Mouse (Mus musculus) hindbrain, postnatal 0 days (tissue): ENCODE measurements at regions not wholly inside any gene's neighbourhood (a gene's known extent, or its start where the extent isn't known, plus 50 kb on each side); places are given as distances from the start of the nearest gene placed in this dataset.
A peak's percentile ranks its signal among the peaks of the same experiment; 100 is the strongest.

Experiments used
- ATAC-seq: fragments of 200-750 bp; cut with Nextera tagmentation; 2 replicates; pipeline ENCODE4 v1.8.0; 2017; ENCODE audit warnings: mild to moderate bottlenecking, moderate TSS enrichment, moderate library complexity
- DNase-seq: peaks from one replicate; pipeline ENCODE4 v3.0.0-alpha.2; 2015; ENCODE audit warnings: low spot score
- H3K27ac ChIP-seq: fragments of 300-500 bp; sonication (generic); 2 replicates; pipeline ENCODE4 v1.5.1; 2014; ENCODE audit warnings: mild to moderate bottlenecking
- H3K27me3 ChIP-seq: fragments of 300-500 bp; sonication (generic); 2 replicates; pipeline ENCODE4 v1.6.1; 2014; ENCODE audit warnings: low read length, mixed read lengths; ENCODE audit not compliant: insufficient read depth
- H3K36me3 ChIP-seq: fragments of 300-500 bp; sonication (generic); 2 replicates; pipeline ENCODE4 v1.6.1; 2014; ENCODE audit warnings: low read length, mixed read lengths; ENCODE audit not compliant: insufficient read depth
- H3K4me1 ChIP-seq: fragments of 300-500 bp; sonication (generic); 2 replicates; pipeline ENCODE4 v1.6.1; 2014; ENCODE audit warnings: antibody characterized with exemption, low read length, mixed read lengths; ENCODE audit not compliant: insufficient read depth
- H3K4me2 ChIP-seq: fragments of 300-500 bp; sonication (generic); 2 replicates; pipeline ENCODE4 v1.6.1; 2014; ENCODE audit warnings: low read depth, mild to moderate bottlenecking, low read length, moderate library complexity, mixed read lengths
- H3K4me3 ChIP-seq: fragments of 300-500 bp; sonication (generic); 2 replicates; pipeline ENCODE4 v1.5.1; 2014; ENCODE audit warnings: low read length
- H3K9ac ChIP-seq: fragments of 300-500 bp; sonication (generic); replicated peaks from 2 replicates; pipeline ENCODE4 v1.6.1; 2014; ENCODE audit warnings: mild to moderate bottlenecking, low read length, moderate library complexity, mixed read lengths
- H3K9me3 ChIP-seq: fragments of 300-500 bp; sonication (generic); 2 replicates; pipeline ENCODE4 v1.6.1; 2016; ENCODE audit warnings: low read length, mixed read lengths
- CTCF ChIP-seq: IDR thresholded peaks from 2 replicates; pipeline ENCODE4 v1.5.1; 2016; ENCODE audit warnings: antibody characterized with exemption, control low read depth, low read depth
- WGBS: fragments of 180-500 bp; shearing (Covaris S2); extraction: QIAGEN DNeasy Blood & Tissue Kit; methylation state at CpG from one replicate; pipeline ENCODE4 v1.1.7; 2014; 5-methylcytosine and 5-hydroxymethylcytosine counted together

DNA sequence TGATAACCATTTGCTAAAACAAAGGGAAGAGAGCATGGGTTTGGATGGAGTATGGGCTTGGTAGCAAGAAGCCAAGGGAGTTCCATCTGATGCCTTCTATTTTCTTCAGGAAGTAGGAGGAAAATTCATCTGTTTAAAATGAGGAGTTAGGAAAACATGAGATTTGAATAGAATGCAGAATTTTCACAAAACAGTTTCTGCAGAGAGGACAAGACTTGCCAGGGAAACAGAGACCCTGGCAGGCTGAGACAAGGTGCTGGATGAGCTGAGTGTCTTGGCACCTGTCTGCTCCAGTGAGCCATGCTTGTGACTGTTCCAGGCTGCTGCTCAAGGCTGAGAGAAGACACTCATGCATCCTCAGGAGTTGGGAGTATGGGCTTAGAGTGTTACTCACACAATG lies 122.0 kb upstream of the Ppp1r12a start:
- Histone ChIP-seq H3K27me3 (no peaks in the 10 kb centered on the region), H3K9ac (no peak overlapping the region), H3K27ac (no peak overlapping the region), H3K4me2 (no peak overlapping the region), H3K4me3 (no peak overlapping the region), H3K36me3 (no peaks in the 10 kb centered on the region), H3K4me1 (no peaks in the 10 kb centered on the region), H3K9me3 (no peaks in the 10 kb centered on the region)
- TF ChIP-seq CTCF, result no peak
- ATAC-seq, result no peak
- no peak for DNase-seq

DNA sequence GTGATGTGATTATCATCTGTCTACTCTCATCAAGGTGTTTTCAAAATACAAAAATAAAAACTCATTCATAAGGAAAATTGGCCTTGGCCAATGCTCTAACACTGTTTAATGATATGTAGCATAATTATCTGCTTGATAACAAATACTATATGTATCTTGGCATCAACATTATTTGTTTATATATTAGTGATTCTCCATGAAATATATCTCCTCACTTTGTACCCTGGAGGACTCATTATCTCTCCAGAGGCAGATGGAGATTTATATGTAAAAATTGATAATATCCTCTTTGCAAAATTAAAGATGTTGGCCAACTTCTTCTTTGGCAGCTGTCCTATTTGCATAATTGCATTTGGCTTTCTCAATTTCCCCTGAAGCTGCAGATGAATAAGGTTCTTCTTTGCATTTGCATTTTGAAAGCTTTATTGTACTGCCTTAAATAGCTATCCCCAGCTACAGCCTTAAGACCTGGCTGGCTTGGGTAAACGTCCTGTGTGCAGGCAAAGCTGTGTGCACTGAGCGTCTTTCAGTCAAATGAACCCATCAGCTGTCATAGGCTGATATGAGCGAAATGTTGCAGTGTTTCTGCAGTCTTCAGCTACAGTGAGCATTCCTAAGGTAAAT lies 124.7 kb upstream of the Otogl start:
- H3K4me3 ChIP-seq, result no peak overlapping the region
- H3K4me2 ChIP-seq, result no peak overlapping the region
- DNase-seq, result peak; percentile 32
- H3K9me3 ChIP-seq, result no peaks in the 10 kb centered on the region
- H3K4me1 ChIP-seq, result no peaks in the 10 kb centered on the region
- no peak for TF ChIP-seq CTCF
- no peaks in the 10 kb centered on the region for H3K27me3 ChIP-seq
- H3K27ac ChIP-seq, result no peak overlapping the region
- ATAC-seq, result peak; percentile 64; the same call in 1 of the 2 replicates
- WGBS, result 26% methylated on average over 3 of the region's 3 CpGs
- no peaks in the 10 kb centered on the region for H3K36me3 ChIP-seq
- H3K9ac ChIP-seq, result no peak overlapping the region

DNA sequence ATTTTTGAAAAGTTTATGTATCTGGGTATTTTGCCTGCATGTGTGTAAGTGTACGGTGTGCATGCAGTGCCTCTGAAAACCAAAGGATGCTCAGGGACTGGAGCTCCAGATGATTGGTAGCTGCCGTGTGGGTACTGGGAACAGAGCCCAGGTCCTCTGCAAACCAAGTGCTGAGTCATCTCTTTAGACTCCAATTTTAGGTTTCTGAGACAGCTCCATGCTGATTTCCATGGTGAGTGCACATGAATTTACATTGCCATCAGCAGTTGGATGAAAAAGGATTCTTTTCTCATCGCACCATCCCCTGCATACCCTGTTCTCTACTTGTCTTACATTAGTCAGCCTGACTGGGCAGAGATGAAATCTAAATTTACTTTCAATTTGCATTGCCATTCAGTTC lies 122.1 kb upstream of the Otogl start:
- Histone ChIP-seq H3K9me3 (no peaks in the 10 kb centered on the region), H3K27ac (no peak overlapping the region), H3K4me3 (no peak overlapping the region), H3K36me3 (no peaks in the 10 kb centered on the region), H3K9ac (no peak overlapping the region), H3K4me1 (no peaks in the 10 kb centered on the region), H3K27me3 (no peaks in the 10 kb centered on the region), H3K4me2 (no peak overlapping the region)
- ATAC-seq, result no peak
- DNase-seq, result no peak
- no peak for TF ChIP-seq CTCF
- WGBS, result 73% methylated on average over 3 of the region's 3 CpGs

- no peaks in the 10 kb centered on the region for H3K27me3 ChIP-seq
- H3K4me3 ChIP-seq, result no peak overlapping the region
- ATAC-seq (no peak), DNase-seq (no peak)
- no peak overlapping the region for H3K27ac ChIP-seq
- no peak overlapping the region for H3K4me2 ChIP-seq
- H3K4me1 ChIP-seq, result no peaks in the 10 kb centered on the region
- no peaks in the 10 kb centered on the region for H3K36me3 ChIP-seq
- TF ChIP-seq CTCF, result no peak
- no peak overlapping the region for H3K9ac ChIP-seq
- whole genome bisulfite sequencing, result 90% methylated on average over 1 of the region's 1 CpGs
- no peaks in the 10 kb centered on the region for H3K9me3 ChIP-seq
Observed at GRCm38 (mm10) chr10:108033317-108033795, 121.4 kb upstream of the Otogl start.

DNA sequence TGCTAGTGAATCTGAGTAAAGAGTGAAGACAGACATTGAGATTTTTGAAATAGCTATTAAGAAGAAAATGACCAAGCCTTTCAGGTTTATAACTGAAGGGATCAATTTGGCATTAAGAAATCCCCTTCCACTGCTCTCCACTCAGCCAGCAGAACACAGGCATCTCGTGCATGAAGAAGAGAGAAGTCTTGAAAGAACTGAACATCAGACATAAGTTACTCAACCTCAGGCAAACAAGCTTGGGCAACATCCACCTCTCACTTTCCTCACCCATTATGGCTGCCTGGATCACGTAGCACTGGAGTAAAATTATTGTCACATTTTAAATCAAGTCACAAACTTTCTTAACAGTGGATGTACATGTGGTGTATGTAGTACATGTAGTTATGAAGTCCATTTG lies 115.6 kb upstream of the Otogl start:
- H3K36me3 ChIP-seq, result no peaks in the 10 kb centered on the region
- H3K27ac ChIP-seq, result no peak overlapping the region
- no peaks in the 10 kb centered on the region for H3K4me1 ChIP-seq
- H3K4me2 ChIP-seq, result no peak overlapping the region
- H3K9ac ChIP-seq, result no peak overlapping the region
- H3K27me3 ChIP-seq, result no peaks in the 10 kb centered on the region
- H3K9me3 ChIP-seq, result no peaks in the 10 kb centered on the region
- WGBS, result 78% methylated on average over 2 of the region's 2 CpGs
- no peak for TF ChIP-seq CTCF
- ATAC-seq (no peak), DNase-seq (no peak)
- no peak overlapping the region for H3K4me3 ChIP-seq

DNA sequence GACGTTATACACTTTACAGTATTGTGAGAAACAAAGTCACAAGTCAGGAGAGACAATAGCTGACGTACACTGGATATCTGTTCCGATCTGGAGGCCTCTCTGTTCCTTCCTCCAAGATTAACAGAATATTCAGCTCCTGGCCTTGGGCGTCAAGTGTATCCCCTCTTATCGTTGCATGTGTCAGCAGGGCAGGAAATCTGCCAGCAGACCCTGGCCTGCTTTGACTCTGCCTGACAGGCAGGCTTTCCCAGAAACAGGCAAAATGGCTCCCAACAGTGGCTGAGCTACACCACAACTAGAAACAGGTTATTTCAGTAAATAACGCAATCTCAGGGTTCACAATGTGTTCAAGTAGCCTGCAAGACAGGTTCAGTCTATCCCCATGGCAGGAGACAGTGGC lies 112.3 kb upstream of the Otogl start:
- Histone ChIP-seq H3K9me3 (no peaks in the 10 kb centered on the region), H3K4me3 (no peak overlapping the region), H3K4me2 (no peak overlapping the region), H3K9ac (no peak overlapping the region), H3K4me1 (no peaks in the 10 kb centered on the region), H3K36me3 (no peaks in the 10 kb centered on the region), H3K27ac (no peak overlapping the region), H3K27me3 (no peaks in the 10 kb centered on the region)
- no peak for DNase-seq
- WGBS, result 89% methylated on average over 6 of the region's 6 CpGs
- TF ChIP-seq CTCF, result no peak
- ATAC-seq, result no peak

DNA sequence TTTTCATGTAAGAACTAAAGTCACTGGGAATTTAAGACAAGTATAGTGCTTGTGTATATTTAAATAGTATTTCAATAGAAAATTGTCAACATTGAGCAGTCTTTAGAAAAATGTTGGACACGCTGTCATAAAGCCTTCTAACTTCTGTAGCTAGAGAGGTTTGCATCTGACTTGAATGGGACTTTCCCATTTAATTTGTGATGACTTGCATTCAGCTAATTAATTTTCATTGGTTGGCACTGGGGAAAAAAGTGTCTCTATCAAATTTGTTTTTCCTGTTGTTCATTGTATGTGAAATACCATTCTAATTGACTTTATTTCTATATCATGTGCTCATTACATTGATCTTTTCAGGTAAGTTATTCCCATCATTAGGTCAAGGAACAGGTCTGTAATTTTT lies 104.6 kb upstream of the Otogl start:
- H3K36me3 ChIP-seq, result no peaks in the 10 kb centered on the region
- WGBS, result 96% methylated on average over 1 of the region's 1 CpGs
- no peak for ATAC-seq
- H3K4me2 ChIP-seq, result no peak overlapping the region
- DNase-seq, result no peak
- H3K9me3 ChIP-seq, result no peaks in the 10 kb centered on the region
- H3K27me3 ChIP-seq, result no peaks in the 10 kb centered on the region
- no peaks in the 10 kb centered on the region for H3K4me1 ChIP-seq
- H3K4me3 ChIP-seq, result no peak overlapping the region
- TF ChIP-seq CTCF, result no peak
- H3K9ac ChIP-seq, result no peak overlapping the region
- H3K27ac ChIP-seq, result no peak overlapping the region
